Mouse (Mus musculus): Measurements from ENCODE around the gene Zfp366. TPM values are rescaled to one million over a fixed set of nuclear protein-coding genes. Genes with fewer than 3 reads are reported as not detected.

Zfp366 gene
- total and polyA plus RNA-seq, 3 experiments, result not detected

DNA sequence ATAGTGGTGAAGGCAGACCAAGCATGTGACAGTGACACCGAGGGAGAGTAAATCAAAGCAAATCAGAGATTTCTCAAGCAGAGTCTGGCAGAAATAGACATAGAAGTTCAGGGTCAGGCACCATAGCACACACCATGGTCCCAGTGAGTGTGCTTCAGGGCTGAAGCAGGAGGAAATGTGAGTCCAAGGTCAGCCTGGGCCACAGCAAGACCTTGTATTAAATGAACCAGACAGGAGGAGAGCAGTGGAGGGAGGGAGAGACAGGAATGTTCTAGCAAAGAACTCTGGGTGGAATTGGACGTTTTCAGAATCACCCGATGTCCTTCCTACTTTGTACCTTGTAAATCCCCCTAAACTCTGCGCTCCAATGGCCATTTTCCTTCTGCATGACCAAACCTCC is 21.6 kb upstream of the Zfp366 start:
- Histone ChIP-seq H3K9me3 (replicated peaks; ENCODE audit: low read length) (peaks cover 3% of the 10 kb centered on the region), H3K27me3 (replicated peaks) (no peaks in the 10 kb centered on the region), H3K27ac (ENCODE audit: insufficient read depth, low read depth) (no peak overlapping the region), H3K4me1 (ENCODE audit: control insufficient read depth in 1 of 2, insufficient read depth in 2 of 2) (peaks cover 4 to 20% of the 10 kb centered on the region in 2 experiments; a peak in 3 of 4 replicates), H3K79me2 (replicated peaks; ENCODE audit: control insufficient read depth, extremely low read depth, insufficient read depth, poor library complexity, severe bottlenecking) (no peaks in the 10 kb centered on the region), H3K36me3 (replicated peaks in 1 of 2; ENCODE audit: control insufficient read depth in 1 of 2, insufficient read depth in 1 of 2, low read length in 1 of 2) (no peaks in the 10 kb centered on the region), H3K9ac (ENCODE audit: insufficient read depth, low read depth) (no peak overlapping the region), H3K4me3 (replicated peaks in 1 of 3; ENCODE audit: low read depth in 2 of 3, low read length in 2 of 3, poor library complexity in 1 of 3) (no peak overlapping the region), H3K4me2 (ENCODE audit: insufficient read depth, low read depth, poor library complexity, severe bottlenecking) (no peak overlapping the region)
- no peak for TF ChIP-seq BHLHE40 (IDR thresholded peaks at IDR 0.05; ENCODE audit: low read depth, low read length)
- TF ChIP-seq ZKSCAN1 (IDR thresholded peaks at IDR 0.05; ENCODE audit: borderline replicate concordance, low read depth, low read length), result no peak
- TF ChIP-seq HCFC1 (IDR thresholded peaks at IDR 0.05; ENCODE audit: low read depth, low read length), result no peak
- no peak for TF ChIP-seq RAD21 (IDR thresholded peaks at IDR 0.05; ENCODE audit: low read depth, low read length)
- TF ChIP-seq TBP (conservative IDR thresholded peaks at IDR 0.05; ENCODE audit: low read depth, low read length), result no peak
- TF ChIP-seq NRF1 (IDR thresholded peaks at IDR 0.05; ENCODE audit: low read depth, low read length), result no peak
- DNase-seq (ENCODE audit: extremely low read depth), result no peak
- dilution Hi-C loops (cut with MboI; ENCODE audit: extremely low pct_ligation_motif_present, extremely low pct_unique_long_range_greater_than_20kb, low sequenced_read_pairs) (no loop called here), in situ Hi-C loops (cut with MboI; ENCODE audit: low pct_ligation_motif_present, low pct_unique_long_range_greater_than_20kb, low sequenced_read_pairs) (no loop called here)

DNA sequence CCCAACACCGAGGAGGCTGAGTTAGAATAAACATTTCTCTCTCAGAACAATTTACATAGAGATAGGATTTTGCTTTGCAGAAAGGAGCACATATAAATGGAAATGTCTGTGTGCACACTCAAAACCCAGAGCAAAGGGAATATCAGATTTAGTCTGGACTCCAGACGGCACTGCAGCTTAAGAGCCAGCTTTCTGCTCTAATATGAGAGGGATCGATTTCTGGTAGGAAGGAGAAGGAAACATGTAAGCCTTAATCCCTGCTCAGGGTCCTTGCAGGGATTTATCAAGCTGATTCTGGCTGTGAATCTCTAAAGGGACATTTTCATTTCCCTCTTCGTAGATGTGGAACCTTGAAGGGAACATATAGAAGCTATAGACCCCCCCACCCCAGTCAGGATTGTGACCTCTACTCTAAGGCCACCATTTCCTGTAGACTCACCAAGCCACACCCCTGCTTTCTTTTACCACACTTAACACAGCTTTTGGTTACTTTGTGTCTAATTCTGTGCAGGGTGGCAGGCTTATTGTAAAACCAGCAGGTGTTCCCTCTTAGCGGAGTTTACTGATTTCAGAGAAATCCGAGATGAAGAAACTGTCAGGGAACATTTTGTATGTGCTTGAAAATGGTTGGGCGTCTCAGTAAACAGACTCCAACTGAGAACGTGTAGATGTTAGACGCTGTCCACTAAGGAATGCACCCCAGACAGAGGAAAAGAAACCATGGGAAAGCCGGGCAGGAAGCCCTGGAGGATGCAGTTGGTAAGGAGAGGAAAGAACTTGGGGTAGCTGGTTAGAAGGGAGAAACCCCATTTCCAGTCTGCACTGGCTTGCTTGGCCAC is 20.9 kb upstream of the Zfp366 start:
- Histone ChIP-seq H3K9ac (ENCODE audit: insufficient read depth, low read depth) (no peak overlapping the region), H3K79me2 (replicated peaks; ENCODE audit: control insufficient read depth, extremely low read depth, insufficient read depth, poor library complexity, severe bottlenecking) (no peaks in the 10 kb centered on the region), H3K4me2 (ENCODE audit: insufficient read depth, low read depth, poor library complexity, severe bottlenecking) (no peak overlapping the region), H3K4me3 (replicated peaks in 1 of 3; ENCODE audit: low read depth in 2 of 3, low read length in 2 of 3, poor library complexity in 1 of 3) (no peak overlapping the region), H3K4me1 (ENCODE audit: control insufficient read depth in 1 of 2, insufficient read depth in 2 of 2) (peaks cover 3 to 13% of the 10 kb centered on the region in 2 experiments; a peak in 3 of 4 replicates), H3K27ac (ENCODE audit: insufficient read depth, low read depth) (no peak overlapping the region), H3K27me3 (replicated peaks) (no peaks in the 10 kb centered on the region), H3K36me3 (replicated peaks in 1 of 2; ENCODE audit: control insufficient read depth in 1 of 2, insufficient read depth in 1 of 2, low read length in 1 of 2) (no peaks in the 10 kb centered on the region), H3K9me3 (replicated peaks; ENCODE audit: low read length) (peaks cover 3% of the 10 kb centered on the region)
- dilution Hi-C loops (cut with MboI; ENCODE audit: extremely low pct_ligation_motif_present, extremely low pct_unique_long_range_greater_than_20kb, low sequenced_read_pairs) (no loop called here), in situ Hi-C loops (cut with MboI; ENCODE audit: low pct_ligation_motif_present, low pct_unique_long_range_greater_than_20kb, low sequenced_read_pairs) (no loop called here)
- TF ChIP-seq SMC3 (IDR thresholded peaks at IDR 0.05; ENCODE audit: low read depth, low read length) (no peak), CHD1 (IDR thresholded peaks at IDR 0.05; ENCODE audit: low read depth, low read length) (no peak)
- no peak for DNase-seq (ENCODE audit: extremely low read depth)

DNA sequence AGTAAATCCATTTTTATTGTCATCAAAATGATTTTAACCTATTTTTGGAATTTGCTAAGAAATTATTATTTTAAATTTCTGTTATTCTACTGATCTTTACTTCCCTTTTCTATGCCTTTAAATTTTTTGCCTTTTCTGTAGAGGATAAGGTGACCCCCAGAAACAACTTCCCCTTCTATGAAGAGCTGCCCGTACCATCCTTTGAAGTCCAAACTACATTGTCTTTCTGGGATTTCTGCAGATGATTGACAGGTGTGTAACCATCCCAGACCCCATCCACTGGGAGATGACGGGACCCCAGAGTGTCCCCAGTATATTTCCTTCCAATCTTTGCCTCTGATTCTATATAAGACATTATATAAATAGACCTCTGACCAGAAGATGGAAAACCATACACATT is 20.3 kb upstream of the Zfp366 start:
- Histone ChIP-seq H3K36me3 (replicated peaks in 1 of 2; ENCODE audit: control insufficient read depth in 1 of 2, insufficient read depth in 1 of 2, low read length in 1 of 2) (no peaks in the 10 kb centered on the region), H3K4me2 (ENCODE audit: insufficient read depth, low read depth, poor library complexity, severe bottlenecking) (no peak overlapping the region), H3K4me3 (replicated peaks in 1 of 3; ENCODE audit: low read depth in 2 of 3, low read length in 2 of 3, poor library complexity in 1 of 3) (no peak overlapping the region), H3K79me2 (replicated peaks; ENCODE audit: control insufficient read depth, extremely low read depth, insufficient read depth, poor library complexity, severe bottlenecking) (no peaks in the 10 kb centered on the region), H3K4me1 (ENCODE audit: control insufficient read depth in 1 of 2, insufficient read depth in 2 of 2) (peaks cover 0 to 8% of the 10 kb centered on the region in 2 experiments; a peak in 2 of 4 replicates), H3K27ac (ENCODE audit: insufficient read depth, low read depth) (no peak overlapping the region), H3K27me3 (replicated peaks) (peaks cover under 1% of the 10 kb centered on the region), H3K9ac (ENCODE audit: insufficient read depth, low read depth) (no peak overlapping the region), H3K9me3 (replicated peaks; ENCODE audit: low read length) (peaks cover 3% of the 10 kb centered on the region)
- in situ Hi-C loops (cut with MboI; ENCODE audit: low pct_ligation_motif_present, low pct_unique_long_range_greater_than_20kb, low sequenced_read_pairs) (no loop called here), dilution Hi-C loops (cut with MboI; ENCODE audit: extremely low pct_ligation_motif_present, extremely low pct_unique_long_range_greater_than_20kb, low sequenced_read_pairs) (no loop called here)
- no peak for DNase-seq (ENCODE audit: extremely low read depth)
- TF ChIP-seq MYC (IDR thresholded peaks at IDR 0.05; ENCODE audit: low read depth, low read length) (no peak), ZC3H11A (IDR thresholded peaks at IDR 0.05; ENCODE audit: low read depth, low read length) (no peak), MAX (IDR thresholded peaks at IDR 0.05; ENCODE audit: low read length) (no peak), RCOR1 (conservative IDR thresholded peaks at IDR 0.05; ENCODE audit: low read depth, low read length) (no peak), HCFC1 (IDR thresholded peaks at IDR 0.05; ENCODE audit: low read depth, low read length) (no peak), TBP (conservative IDR thresholded peaks at IDR 0.05; ENCODE audit: low read depth, low read length) (no peak), USF1 (IDR thresholded peaks at IDR 0.05; ENCODE audit: low read depth, low read length) (no peak), IRF4 (IDR thresholded peaks at IDR 0.05; ENCODE audit: low read depth, low read length) (no peak), MXI1 (IDR thresholded peaks at IDR 0.05; ENCODE audit: low read depth, low read length) (no peak), RAD21 (IDR thresholded peaks at IDR 0.05; ENCODE audit: low read depth, low read length) (no peak), ELF1 (IDR thresholded peaks at IDR 0.05; ENCODE audit: low read depth, low read length) (no peak)
